Mouse (Mus musculus) spleen, adult 2 months (tissue): ENCODE data around the gene Mthfd1.

Experiments
- CTCF ChIP-seq: fragments of 200-500 bp; IDR thresholded peaks from 2 replicates; pipeline ENCODE4 v1.5.1; 2011; ENCODE audit warnings: mild to moderate bottlenecking, inconsistent platforms; ENCODE audit not compliant: insufficient read depth, insufficient read length, insufficient replicate concordance; ENCODE audit errors: extremely low read depth
- POLR2A ChIP-seq: fragments of 200-500 bp; IDR thresholded peaks from 2 replicates; pipeline ENCODE4 v1.6.1; 2011; ENCODE audit warnings: low read depth, low read length, inconsistent platforms

DNA sequence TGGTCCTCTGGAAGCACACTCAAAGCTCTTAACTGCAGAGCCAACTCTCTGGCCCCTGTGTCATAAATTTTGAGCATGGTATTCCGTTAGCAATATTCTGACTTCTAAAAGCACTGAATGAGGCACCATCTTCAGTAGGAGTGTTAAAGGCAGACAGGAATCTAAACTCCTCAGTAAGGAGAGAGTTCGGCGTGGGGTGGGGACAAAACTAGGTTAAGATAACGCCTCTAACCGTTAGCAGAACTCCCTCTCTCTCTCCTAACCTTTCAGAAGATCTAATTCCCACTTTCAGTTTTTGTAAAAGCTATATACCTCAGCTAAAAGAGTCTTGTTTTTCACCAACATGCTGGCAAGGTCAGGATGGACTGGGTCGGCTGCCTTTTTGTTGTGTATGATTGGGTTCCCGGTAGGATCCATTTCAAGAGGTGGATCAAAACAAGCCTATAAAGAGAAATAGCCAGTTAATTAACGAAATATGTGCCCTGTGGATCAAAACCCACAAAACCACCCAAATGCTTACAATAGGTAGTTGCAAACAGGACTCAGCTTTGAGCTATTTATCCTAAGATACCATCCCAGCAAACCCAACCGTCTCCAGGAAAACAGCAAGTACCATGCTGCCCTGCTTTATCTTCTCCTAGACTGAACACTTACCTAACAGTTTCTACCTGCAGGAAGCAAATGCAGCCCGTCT is 15.8 kb upstream of the Mthfd1 start:
- no peak for TF ChIP-seq CTCF
- no peak for TF ChIP-seq POLR2A
